Mouse (Mus musculus) myocyte (in vitro differentiated cells): ENCODE results near the gene Mbd3.
A peak's percentile ranks its signal among the peaks of the same experiment; 100 is the strongest.

Experiments
- E2F4 ChIP-seq: IDR thresholded peaks from one replicate; pipeline ENCODE4 v1.6.1; 2011; ENCODE audit warnings: mild to moderate bottlenecking, control low read depth, moderate library complexity; ENCODE audit not compliant: insufficient read depth
- MAX ChIP-seq: IDR thresholded peaks from one replicate; pipeline ENCODE4 v1.6.1; 2011; ENCODE audit warnings: low read depth, mild to moderate bottlenecking, control low read depth
- MYOD1 ChIP-seq, 3 experiments: IDR thresholded peaks; one replicate each; pipeline ENCODE4 v1.6.1; 2011; ENCODE audit warnings: control low read depth in 2 of 3, low read depth in 2 of 3, mild to moderate bottlenecking in 2 of 3, moderate library complexity in 1 of 3; ENCODE audit not compliant: insufficient read length in 2 of 3, control insufficient read depth in 1 of 3
- POLR2AphosphoS2 ChIP-seq: IDR thresholded peaks from one replicate; pipeline ENCODE4 v1.6.1; 2011; ENCODE audit warnings: low read depth, control low read depth; ENCODE audit not compliant: insufficient read length
- USF1 ChIP-seq: IDR thresholded peaks from one replicate; pipeline ENCODE4 v1.6.1; 2011; ENCODE audit warnings: low read depth, mild to moderate bottlenecking, control low read depth, moderate library complexity

- TF ChIP-seq E2F4 (no peak), USF1 (peak; percentile 36), MAX (no peak), POLR2AphosphoS2 (peak; percentile 36), MYOD1 (IDR thresholded peaks at IDR 0.05; ENCODE audit: control insufficient read depth in 1 of 3, insufficient read length in 2 of 3, low read depth in 2 of 3) (peak in 1 of 3 experiments; percentile 66)
Observed at GRCm38 (mm10) chr10:80387522-80387959, 11.8 kb downstream of the Mbd3 start, which contains the start of gene Mex3d.
